Mouse (Mus musculus) megakaryocyte progenitor cell, adult 5-6 weeks (primary cell): ENCODE measurements around the gene Pex13. TPM values are rescaled to one million over a fixed set of nuclear protein-coding genes. Genes with fewer than 3 reads are reported as not detected.
"Not testable (repeated sequence)": the region's sequence is repeated elsewhere in the genome, so short reads cannot be mapped to it uniquely, and the experiment has no call there.

Source experiments
- ATAC-seq: replicated peaks from 2 replicates; pipeline ENCODE4 v1.8.0; 2016; ENCODE audit warnings: mild to moderate bottlenecking, moderate TSS enrichment, inconsistent platforms; ENCODE audit not compliant: poor library complexity
- total RNA-seq, 2 experiments: library from RNA; stranded (forward) in 1 of 2; stranded (reverse) in 1 of 2; fragments of 157-497, 149-512 nt in 1 of 2; fragments of 200-1000 nt in 1 of 2; gene quantifications; 2 replicates each; pipeline versions ENCODE4 v1.2.3 to v1.2.4; 2015 to 2017

The Pex13 gene
- total RNA-seq, 2 experiments from 2014 or later: 21.7 to 31.0 TPM

DNA sequence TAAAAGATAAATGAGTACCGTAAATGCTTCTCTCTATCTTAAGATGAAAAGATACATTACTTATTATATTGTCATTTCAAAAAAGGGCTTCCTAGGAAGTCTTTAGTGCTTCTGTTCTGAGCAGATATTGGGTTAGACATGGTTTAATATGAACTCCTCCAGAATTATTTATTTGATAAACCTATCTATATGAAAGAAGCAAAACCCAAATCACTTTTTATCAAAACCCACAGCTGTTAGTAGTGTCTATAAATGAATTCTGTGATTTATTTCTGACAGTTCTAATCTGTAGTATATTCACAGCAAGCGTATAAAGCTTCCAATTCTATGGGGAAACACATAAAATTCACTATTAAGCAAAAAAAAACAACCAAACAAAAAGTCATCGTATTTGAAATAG is 17.9 kb downstream of the Pex13 start:
- no peak; the same call in 1 of the 2 replicates for ATAC-seq

DNA sequence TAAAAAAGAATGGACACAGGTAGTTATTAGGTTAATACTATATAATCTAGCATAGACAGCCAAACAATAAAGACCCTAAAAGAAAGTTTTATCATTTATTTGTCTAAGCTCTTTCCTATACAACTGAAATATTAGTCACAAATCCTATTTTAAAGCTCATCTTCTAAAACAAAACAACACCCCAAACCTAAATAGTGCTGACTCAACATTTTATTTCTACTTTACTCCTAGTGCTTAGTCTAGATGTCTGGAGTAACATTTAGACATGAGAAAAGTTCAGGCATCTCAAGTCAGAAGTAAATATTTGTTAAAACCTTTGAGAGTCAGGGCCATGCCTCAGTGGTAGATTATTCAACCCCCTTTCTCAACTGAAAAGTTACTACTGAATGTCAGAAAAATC is 18.3 kb downstream of the Pex13 start:
- ATAC-seq: no peak

GRCm38 (mm10) chr11:23634573-23634972 is 31.2 kb downstream of the Pex13 start:
- no peak for ATAC-seq

DNA sequence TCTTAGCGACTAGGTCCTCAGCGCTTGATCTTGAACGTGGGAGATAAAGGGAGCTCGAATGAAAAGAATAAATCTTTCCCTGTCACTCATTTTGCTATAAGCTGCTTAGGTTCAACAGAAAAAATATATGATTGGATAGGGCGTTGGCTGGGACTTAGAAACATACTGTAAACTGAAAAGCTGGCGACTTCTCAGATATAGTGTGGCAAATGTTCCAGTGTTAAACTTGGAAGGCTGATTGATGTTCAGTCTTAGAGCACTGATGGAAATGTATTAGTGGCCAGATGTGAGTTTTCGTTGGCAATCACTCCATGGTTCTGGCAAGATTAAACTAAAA is 31.9 kb downstream of the Pex13 start:
- ATAC-seq: no peak

DNA sequence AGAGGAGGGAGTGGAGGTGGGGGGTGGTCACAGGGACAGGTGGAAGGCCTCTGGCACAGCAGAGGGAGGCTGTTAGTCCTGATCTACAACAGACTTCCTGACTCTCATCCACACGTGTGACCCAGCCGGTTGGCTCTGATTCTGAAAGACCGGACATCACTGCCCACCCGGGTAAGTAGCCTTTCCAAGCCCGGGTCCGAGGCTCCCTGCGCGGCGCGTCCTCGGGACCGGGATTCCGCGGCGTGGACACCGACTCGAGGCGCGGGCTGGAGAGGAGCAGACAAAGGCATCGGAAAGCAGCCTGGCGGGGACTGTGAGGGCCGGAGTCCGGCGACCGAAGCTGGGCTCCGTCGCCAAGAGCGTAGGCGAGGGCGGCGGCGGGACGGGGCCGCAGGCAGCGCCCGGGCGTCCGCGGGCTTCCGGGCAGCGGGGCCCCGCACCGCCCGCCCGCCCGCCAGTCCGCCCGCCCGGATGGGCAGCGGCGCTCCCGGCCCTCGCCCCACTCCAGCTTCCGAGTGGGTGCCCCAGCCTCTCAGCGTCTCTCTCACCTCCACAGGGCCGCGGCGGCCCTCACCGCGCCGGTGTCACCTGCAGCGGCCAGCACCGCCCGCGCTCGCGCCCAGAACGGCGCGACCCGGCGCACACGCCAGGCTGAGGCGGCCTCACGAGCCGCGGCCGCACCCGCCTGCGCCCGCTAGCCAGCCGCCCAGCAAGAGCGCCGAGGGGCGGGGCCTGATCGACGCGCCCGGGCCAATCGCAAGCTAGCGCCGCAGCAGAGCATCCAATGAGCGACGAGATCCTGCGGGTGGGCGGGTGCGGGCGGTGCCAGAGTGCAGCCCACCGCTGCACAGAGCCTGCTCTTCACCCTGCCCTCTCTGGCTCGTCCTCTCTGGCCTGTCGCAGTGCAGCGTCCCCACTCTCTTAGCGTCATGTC is 32.5 kb downstream of the Pex13 start, which contains the start of gene 0610010F05Rik:
0610010F05Rik (minus strand) TSS at position 695 of the 934 bp plus-strand sequence.
- ATAC-seq: peak; percentile 95

DNA sequence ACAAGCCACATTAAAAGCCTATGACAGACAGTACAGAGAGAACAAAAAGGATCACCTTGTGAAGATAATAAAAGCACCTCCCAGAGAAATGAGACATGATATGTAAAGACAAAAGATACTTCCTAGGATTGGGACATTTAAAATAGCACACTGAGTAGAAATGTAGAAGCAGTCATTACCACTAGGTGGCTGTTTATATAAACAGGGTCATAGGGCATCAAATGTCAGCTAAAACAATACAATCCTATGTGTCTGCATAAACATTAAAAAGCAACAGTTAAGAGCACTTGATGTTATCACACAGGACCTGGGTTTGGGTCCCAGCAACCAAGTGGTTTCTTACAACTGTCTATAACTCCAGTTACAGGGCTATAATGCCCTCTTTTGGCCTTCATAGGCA is 35.1 kb downstream of the Pex13 start:
- ATAC-seq: no peak

DNA sequence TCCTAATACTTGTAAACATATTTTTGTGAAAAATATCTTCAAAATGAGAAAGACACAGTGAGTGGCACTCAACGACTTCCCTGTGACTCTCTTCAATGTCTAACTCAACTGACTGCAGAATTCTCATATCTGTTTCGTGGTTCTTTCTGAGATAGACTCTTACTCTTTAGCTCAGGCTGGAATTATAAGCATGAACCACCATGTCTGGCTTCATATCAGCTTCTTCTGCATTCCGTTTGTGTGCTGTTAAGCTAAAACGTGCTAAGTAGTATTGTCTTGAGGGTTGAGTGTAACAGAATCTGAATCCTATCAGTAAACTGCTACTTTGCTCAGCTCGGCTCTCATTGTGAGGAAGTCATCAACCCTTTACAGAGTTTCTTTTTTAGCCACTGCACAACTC is 46.8 kb downstream of the Pex13 start:
- no peak for ATAC-seq

DNA sequence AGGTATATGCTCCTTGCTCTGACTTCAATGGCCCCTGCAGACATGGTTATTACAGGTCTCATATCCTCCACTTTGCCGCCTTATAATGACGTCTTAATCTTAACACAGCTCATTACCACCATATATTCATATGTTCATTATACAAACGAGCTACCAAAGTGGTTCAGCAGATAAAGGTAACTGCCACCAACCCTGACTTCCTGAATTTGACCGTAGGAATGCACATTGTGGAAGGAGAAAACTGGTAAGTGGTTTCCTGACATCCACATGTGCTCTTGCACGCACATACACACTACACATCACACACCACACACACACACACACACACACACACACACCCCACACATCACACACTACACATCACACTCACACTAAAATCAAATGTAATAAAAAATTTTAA is 51.2 kb downstream of the Pex13 start:
- ATAC-seq: peak; percentile 50

- not testable (repeated sequence) for ATAC-seq
Observed at GRCm38 (mm10) chr11:23607291-23607690, 58.5 kb downstream of the Pex13 start.

Other genes starting within 250 kb of the Pex13 start
- 42.7 and 47.5 TPM in 2 replicates for gene Ahsa2, start 167.9 kb downstream of the Pex13 start, total RNA-seq (2015)
- gene Ahsa2, start 167.9 kb downstream of the Pex13 start, total RNA-seq (2017): 49.6 and 71.1 TPM in 2 replicates
- gene 1700093K21Rik, start 144.8 kb downstream of the Pex13 start, total RNA-seq (2015): 0.22 TPM in 1 of 2 replicates, not detected in the other
- gene 1700093K21Rik, start 144.8 kb downstream of the Pex13 start, total RNA-seq (2017): not detected in 2 replicates
- gene 0610010F05Rik, start 32.3 kb downstream of the Pex13 start, total RNA-seq (2015): 21.8 and 26.9 TPM in 2 replicates
- gene 0610010F05Rik, start 32.3 kb downstream of the Pex13 start, total RNA-seq (2017): 38.1 and 39.1 TPM in 2 replicates
- gene Pus10, start 285 bp downstream of the Pex13 start, total RNA-seq (2015): 45.1 and 52.1 TPM in 2 replicates
- gene Pus10, start 285 bp downstream of the Pex13 start, total RNA-seq (2017): 52.7 and 71.7 TPM in 2 replicates
- gene Rel, start 105.0 kb upstream of the Pex13 start, total RNA-seq (2015): 20.7 and 25.9 TPM in 2 replicates
- gene Rel, start 105.0 kb upstream of the Pex13 start, total RNA-seq (2017): 8.1 and 8.9 TPM in 2 replicates
- gene Papolg, start 229.3 kb upstream of the Pex13 start, total RNA-seq (2015): 17.9 and 24.2 TPM in 2 replicates
- 16.1 and 22.0 TPM in 2 replicates for gene Papolg, start 229.3 kb upstream of the Pex13 start, total RNA-seq (2017)